Mouse (Mus musculus) embryonic facial prominence, embryonic 11.5 days (tissue): ENCODE measurements around the gene Gm20481. TPM values are rescaled to one million over a fixed set of nuclear protein-coding genes. Genes with fewer than 3 reads are reported as not detected.
"Not testable (repeated sequence)": the region's sequence is repeated elsewhere in the genome, so short reads cannot be mapped to it uniquely, and the experiment has no call there.

ENCODE experiments used
- ATAC-seq: fragments of 200-750 bp; cut with Nextera tagmentation; replicated peaks from 2 replicates; pipeline ENCODE4 v1.8.0; 2017; ENCODE audit warnings: low read depth; ENCODE audit not compliant: insufficient number of reproducible peaks, low FRiP score, low TSS enrichment
- DNase-seq: peaks from one replicate; pipeline ENCODE4 v3.0.0-alpha.2; 2015; ENCODE audit warnings: low spot score
- H3K27ac ChIP-seq: fragments of 300-500 bp; sonication (generic); replicated peaks from 2 replicates; pipeline ENCODE4 v1.5.1; 2014; ENCODE audit warnings: mild to moderate bottlenecking, low read depth, low read length, control low read depth
- H3K27me3 ChIP-seq: fragments of 300-500 bp; sonication (generic); 2 replicates; pipeline ENCODE4 v1.6.1; 2014; ENCODE audit warnings: mild to moderate bottlenecking, low read length, moderate library complexity, mixed read lengths; ENCODE audit not compliant: control insufficient read depth, insufficient read depth
- H3K36me3 ChIP-seq: fragments of 300-500 bp; sonication (generic); replicated peaks from 2 replicates; pipeline ENCODE4 v1.6.1; 2014; ENCODE audit warnings: low read depth, mild to moderate bottlenecking, low read length, moderate library complexity, mixed read lengths; ENCODE audit not compliant: control insufficient read depth, insufficient read depth
- H3K4me1 ChIP-seq: fragments of 300-500 bp; sonication (generic); 2 replicates; pipeline ENCODE4 v1.6.1; 2014; ENCODE audit warnings: low read length, mixed read lengths; ENCODE audit not compliant: control insufficient read depth, insufficient read depth
- H3K4me2 ChIP-seq: fragments of 300-500 bp; sonication (generic); 2 replicates; pipeline ENCODE4 v1.6.1; 2014; ENCODE audit warnings: low read depth, mild to moderate bottlenecking, control low read depth, low read length, moderate library complexity
- H3K4me3 ChIP-seq: fragments of 300-500 bp; sonication (generic); 2 replicates; pipeline ENCODE4 v1.5.1; 2014; ENCODE audit warnings: low read depth, low read length, control low read depth
- H3K9ac ChIP-seq: fragments of 300-500 bp; sonication (generic); replicated peaks from 2 replicates; pipeline ENCODE4 v1.6.1; 2014; ENCODE audit warnings: mild to moderate bottlenecking, control low read depth, low read length
- H3K9me3 ChIP-seq: fragments of 300-500 bp; sonication (generic); replicated peaks from 2 replicates; pipeline ENCODE4 v1.6.1; 2016; ENCODE audit warnings: mild to moderate bottlenecking, low read length, inconsistent platforms, mixed read lengths; ENCODE audit not compliant: control insufficient read depth
- WGBS: fragments of 180-500 bp; shearing (Covaris S2); extraction: QIAGEN DNeasy Blood & Tissue Kit; methylation state at CpG from one replicate; pipeline ENCODE4 v1.1.7; 2014; 5-methylcytosine and 5-hydroxymethylcytosine counted together
- polyA plus RNA-seq: library from polyadenylated mRNA; unstranded; fragments of >200 nt; fragmentation: Nextera tagmentation; extraction: Ambion mirVana; gene quantifications from 2 replicates; pipeline ENCODE4 v1.2.1, GENCODE M21; 2014

Gm20481 gene
- polyA plus RNA-seq, 1 experiment from 2014 or later: not detected

DNA sequence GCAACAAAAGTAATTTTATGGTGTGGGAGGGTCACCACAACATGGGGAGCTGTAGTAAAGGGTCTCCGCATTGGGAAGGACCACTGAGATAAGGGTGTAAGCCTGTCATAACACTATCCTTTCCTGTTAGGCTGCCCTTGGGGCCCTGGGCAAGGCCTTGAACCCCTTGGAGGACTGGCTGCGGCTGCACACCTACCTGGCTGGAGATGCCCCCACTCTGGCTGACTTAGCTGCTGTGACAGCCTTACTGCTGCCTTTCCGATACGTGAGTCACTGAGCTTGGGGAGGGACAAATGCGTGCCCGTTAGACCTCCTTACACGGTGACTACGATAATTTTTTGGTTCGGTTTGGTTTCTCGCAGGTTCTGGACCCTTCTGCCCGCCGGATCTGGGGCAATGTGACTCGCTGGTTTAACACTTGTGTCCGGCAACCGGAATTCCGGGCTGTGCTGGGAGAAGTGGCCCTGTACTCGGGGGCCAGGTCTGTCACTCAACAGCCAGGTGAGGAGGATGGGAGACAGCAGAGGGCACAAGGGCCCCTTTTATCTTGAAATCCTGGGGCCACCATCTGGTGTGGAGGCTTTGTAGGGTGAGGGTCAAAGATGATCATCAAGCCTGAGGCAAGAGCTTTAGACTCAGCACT is 34.5 kb downstream of the Gm20481 start:
- Histone ChIP-seq H3K27ac (no peak overlapping the region), H3K27me3 (no peaks in the 10 kb centered on the region), H3K9ac (no peak overlapping the region), H3K9me3 (no peaks in the 10 kb centered on the region), H3K4me3 (no peak overlapping the region), H3K36me3 (peaks cover 7% of the 10 kb centered on the region), H3K4me1 (peaks cover 3% of the 10 kb centered on the region; the same call in 1 of the 2 replicates), H3K4me2 (no peak overlapping the region)
- 93% methylated on average over 17 of the region's 17 CpGs for WGBS
- ATAC-seq (no peak), DNase-seq (no peak)

GRCm38 (mm10) chr17:35005158-35005557 is 35.4 kb downstream of the Gm20481 start:
- H3K4me1 ChIP-seq: peaks cover 3% of the 10 kb centered on the region; the same call in 1 of the 2 replicates
- no peak overlapping the region for H3K4me3 ChIP-seq
- ATAC-seq (no peak), DNase-seq (no peak)
- H3K4me2 ChIP-seq: no peak overlapping the region
- peaks cover 7% of the 10 kb centered on the region for H3K36me3 ChIP-seq
- H3K9me3 ChIP-seq: no peaks in the 10 kb centered on the region
- H3K27ac ChIP-seq: no peak overlapping the region
- H3K27me3 ChIP-seq: no peaks in the 10 kb centered on the region
- no peak overlapping the region for H3K9ac ChIP-seq
- 94% methylated on average over 10 of the region's 10 CpGs for WGBS

DNA sequence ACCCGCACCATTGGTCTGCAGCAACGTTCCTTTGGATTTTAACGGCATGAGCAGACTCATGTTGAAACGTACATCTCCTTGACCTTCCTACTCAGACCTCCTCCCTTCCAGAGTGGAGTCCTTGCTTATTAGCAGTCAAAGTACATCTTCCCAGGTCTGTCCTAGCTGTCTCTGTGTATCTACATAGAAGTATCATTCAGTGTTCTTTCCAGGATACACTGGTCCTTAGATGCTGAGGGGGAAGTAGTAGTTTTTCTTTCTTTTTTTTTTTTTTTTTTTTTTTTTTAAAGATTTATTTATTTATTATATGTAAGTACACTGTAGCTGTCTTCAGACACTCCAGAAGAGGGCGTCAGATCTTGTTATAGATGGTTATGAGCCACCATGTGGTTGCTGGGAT is 36.2 kb downstream of the Gm20481 start:
- DNase-seq, H3K27me3 ChIP-seq, H3K27ac ChIP-seq, H3K4me2 ChIP-seq, H3K9me3 ChIP-seq, H3K4me1 ChIP-seq, H3K9ac ChIP-seq, ATAC-seq: not testable (repeated sequence)
- H3K4me3 ChIP-seq: peak overlapping the region; percentile 5; the same call in 1 of the 2 replicates
- peaks cover 15% of the 10 kb centered on the region for H3K36me3 ChIP-seq
- 97% methylated on average over 4 of the region's 5 CpGs for WGBS

- no peak overlapping the region for H3K27ac ChIP-seq
- H3K4me1 ChIP-seq: peaks cover 3% of the 10 kb centered on the region; the same call in 1 of the 2 replicates
- no peaks in the 10 kb centered on the region for H3K27me3 ChIP-seq
- H3K9me3 ChIP-seq: no peaks in the 10 kb centered on the region
- H3K36me3 ChIP-seq: peaks cover 31% of the 10 kb centered on the region
- DNase-seq: no peak
- no peak overlapping the region for H3K4me3 ChIP-seq
- no peak overlapping the region for H3K9ac ChIP-seq
- WGBS: 94% methylated on average over 7 of the region's 7 CpGs
- no peak overlapping the region for H3K4me2 ChIP-seq
- ATAC-seq: no peak
Observed at GRCm38 (mm10) chr17:35007387-35007991, 37.8 kb downstream of the Gm20481 start.

GRCm38 (mm10) chr17:35009586-35009985 is 39.9 kb downstream of the Gm20481 start:
- H3K4me2 ChIP-seq: no peak overlapping the region
- no peaks in the 10 kb centered on the region for H3K4me1 ChIP-seq
- WGBS: 89% methylated on average over 7 of the region's 7 CpGs
- H3K27me3 ChIP-seq: no peaks in the 10 kb centered on the region
- H3K4me3 ChIP-seq: no peak overlapping the region
- DNase-seq: no peak
- no peaks in the 10 kb centered on the region for H3K9me3 ChIP-seq
- peaks cover 49% of the 10 kb centered on the region for H3K36me3 ChIP-seq
- no peak overlapping the region for H3K9ac ChIP-seq
- no peak overlapping the region for H3K27ac ChIP-seq
- ATAC-seq: no peak

GRCm38 (mm10) chr17:35011440-35011839 is 41.7 kb downstream of the Gm20481 start:
- Histone ChIP-seq H3K9me3 (no peaks in the 10 kb centered on the region), H3K9ac (no peak overlapping the region), H3K4me3 (no peak overlapping the region), H3K36me3 (peaks cover 48% of the 10 kb centered on the region), H3K4me1 (no peaks in the 10 kb centered on the region), H3K4me2 (no peak overlapping the region), H3K27me3 (no peaks in the 10 kb centered on the region), H3K27ac (no peak overlapping the region)
- 94% methylated on average over 8 of the region's 8 CpGs for WGBS
- ATAC-seq (no peak), DNase-seq (no peak)

GRCm38 (mm10) chr17:35012430-35012829 is 42.7 kb downstream of the Gm20481 start:
- Histone ChIP-seq H3K36me3 (peaks cover 48% of the 10 kb centered on the region), H3K4me3 (no peak overlapping the region), H3K4me2 (no peak overlapping the region), H3K27me3 (no peaks in the 10 kb centered on the region), H3K9ac (no peak overlapping the region), H3K4me1 (no peaks in the 10 kb centered on the region), H3K27ac (no peak overlapping the region), H3K9me3 (no peaks in the 10 kb centered on the region)
- DNase-seq: no peak
- no peak for ATAC-seq
- WGBS: 89% methylated on average over 13 of the region's 13 CpGs

DNA sequence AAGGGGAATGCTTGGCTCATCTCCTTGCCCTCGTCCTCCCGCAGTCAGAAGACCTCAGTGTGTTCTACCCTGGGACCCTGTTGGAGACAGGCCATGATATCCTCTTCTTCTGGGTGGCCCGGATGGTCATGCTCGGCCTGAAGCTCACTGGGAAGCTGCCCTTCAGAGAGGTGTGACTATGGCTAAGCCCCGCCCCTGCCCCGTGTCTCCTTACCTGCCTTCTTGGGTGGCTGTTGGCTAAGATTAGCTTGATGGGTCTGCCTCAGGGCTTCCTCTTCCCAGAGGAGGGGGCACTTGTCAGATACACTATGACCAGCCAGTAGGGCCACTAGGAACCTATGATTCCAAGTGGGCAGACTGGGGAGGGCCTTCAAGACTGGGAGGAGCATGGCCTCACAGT is 43.5 kb downstream of the Gm20481 start:
- Histone ChIP-seq H3K4me1 (no peaks in the 10 kb centered on the region), H3K4me3 (no peak overlapping the region), H3K36me3 (peaks cover 48% of the 10 kb centered on the region), H3K27ac (no peak overlapping the region), H3K9ac (no peak overlapping the region), H3K27me3 (no peaks in the 10 kb centered on the region), H3K4me2 (no peak overlapping the region), H3K9me3 (no peaks in the 10 kb centered on the region)
- ATAC-seq: no peak
- DNase-seq: no peak
- WGBS: 87% methylated on average over 6 of the region's 6 CpGs
